Mouse (Mus musculus) midbrain, postnatal 0 days (tissue): ENCODE data around the gene Epsti1. TPM values are rescaled to one million over a fixed set of nuclear protein-coding genes. Genes with fewer than 3 reads are reported as not detected.

ENCODE experiments used
- ATAC-seq: fragments of 200-750 bp; cut with Nextera tagmentation; 2 replicates; pipeline ENCODE4 v1.8.0; 2017; ENCODE audit warnings: moderate number of reproducible peaks, mild to moderate bottlenecking, moderate TSS enrichment, moderate library complexity; ENCODE audit not compliant: low FRiP score
- DNase-seq: peaks from one replicate; pipeline ENCODE4 v3.0.0-alpha.2; 2015; ENCODE audit warnings: low spot score
- H3K27ac ChIP-seq: fragments of 300-500 bp; sonication (generic); 2 replicates; pipeline ENCODE4 v1.5.1; 2014; ENCODE audit warnings: low read depth, mild to moderate bottlenecking, low read length, mixed read lengths
- H3K27me3 ChIP-seq: fragments of 300-500 bp; sonication (generic); 2 replicates; pipeline ENCODE4 v1.6.1; 2014; ENCODE audit warnings: low read length, control low read depth, mixed read lengths; ENCODE audit not compliant: insufficient read depth
- H3K36me3 ChIP-seq: fragments of 300-500 bp; sonication (generic); 2 replicates; pipeline ENCODE4 v1.6.1; 2014; ENCODE audit warnings: low read length, control low read depth, mixed read lengths; ENCODE audit not compliant: insufficient read depth
- H3K4me1 ChIP-seq: fragments of 300-500 bp; sonication (generic); 2 replicates; pipeline ENCODE4 v1.6.1; 2014; ENCODE audit warnings: mild to moderate bottlenecking, control low read depth, antibody characterized with exemption, low read length, mixed read lengths; ENCODE audit not compliant: insufficient read depth
- H3K4me2 ChIP-seq: fragments of 300-500 bp; sonication (generic); 2 replicates; pipeline ENCODE4 v1.6.1; 2014; ENCODE audit warnings: low read depth, mild to moderate bottlenecking, low read length, mixed read lengths; ENCODE audit not compliant: poor library complexity, severe bottlenecking
- H3K4me3 ChIP-seq: fragments of 300-500 bp; sonication (generic); 2 replicates; pipeline ENCODE4 v1.5.1; 2014; ENCODE audit warnings: low read depth, mild to moderate bottlenecking, low read length, moderate library complexity
- H3K9ac ChIP-seq: fragments of 300-500 bp; sonication (generic); replicated peaks from 2 replicates; pipeline ENCODE4 v1.6.1; 2014; ENCODE audit warnings: mild to moderate bottlenecking, low read length, moderate library complexity, mixed read lengths; ENCODE audit not compliant: poor library complexity, severe bottlenecking
- H3K9me3 ChIP-seq: fragments of 300-500 bp; sonication (generic); 2 replicates; pipeline ENCODE4 v1.6.1; 2016; ENCODE audit warnings: low read length, control low read depth
- CTCF ChIP-seq: IDR thresholded peaks from 2 replicates; pipeline ENCODE4 v1.5.1; 2016; ENCODE audit warnings: antibody characterized with exemption, mild to moderate bottlenecking
- WGBS: fragments of 180-500 bp; shearing (Covaris S2); extraction: QIAGEN DNeasy Blood & Tissue Kit; methylation state at CpG from one replicate; pipeline ENCODE4 v1.1.7; 2014; 5-methylcytosine and 5-hydroxymethylcytosine counted together
- polyA plus RNA-seq: library from polyadenylated mRNA; unstranded; fragments of >200 nt; fragmentation: Nextera tagmentation; extraction: Ambion mirVana; gene quantifications from 2 replicates; pipeline ENCODE4 v1.2.1, GENCODE M21; 2015
- total RNA-seq: library from RNA; depleted of rRNA; stranded (reverse); fragments of >200 nt; gene quantifications from 2 replicates; pipeline ENCODE4 v1.2.3, GENCODE M21; 2014

Gene Epsti1
- total and polyA plus RNA-seq, 2 experiments from 2014 or later: 0.68 to 1.0 TPM

- WGBS: 51% methylated on average over 6 of the region's 6 CpGs
- ATAC-seq (no peak), DNase-seq (peak; percentile 77)
- H3K4me2 ChIP-seq: no peak overlapping the region
- no peak for TF ChIP-seq CTCF
- H3K36me3 ChIP-seq: no peaks in the 10 kb centered on the region
- H3K27ac ChIP-seq: no peak overlapping the region
- no peaks in the 10 kb centered on the region for H3K27me3 ChIP-seq
- no peak overlapping the region for H3K9ac ChIP-seq
- H3K4me3 ChIP-seq: no peak overlapping the region
- no peaks in the 10 kb centered on the region for H3K9me3 ChIP-seq
- H3K4me1 ChIP-seq: no peaks in the 10 kb centered on the region
Measured at GRCm38 (mm10) chr14:77882669-77883068, 21.4 kb upstream of the Epsti1 start.

DNA sequence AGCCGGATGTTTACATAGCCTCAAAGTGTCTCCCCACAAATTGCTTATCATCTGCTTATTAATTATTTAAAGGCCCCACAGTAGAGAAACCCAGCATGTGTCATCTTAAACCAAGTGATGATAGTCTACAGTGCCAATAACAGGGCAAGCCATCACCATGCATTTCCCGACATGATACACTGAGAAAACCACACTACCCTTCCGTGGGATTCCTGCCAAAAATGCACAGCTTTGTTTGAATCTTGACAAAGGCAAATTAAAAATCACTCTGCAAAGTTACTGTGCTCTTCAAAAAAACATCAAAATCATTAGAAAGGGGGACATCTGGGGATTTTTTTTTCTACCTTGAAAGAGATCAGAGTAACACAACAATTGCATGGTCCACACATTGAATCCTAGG is 17.7 kb upstream of the Epsti1 start:
- Histone ChIP-seq H3K4me1 (no peaks in the 10 kb centered on the region), H3K4me3 (no peak overlapping the region), H3K27me3 (no peaks in the 10 kb centered on the region), H3K27ac (no peak overlapping the region), H3K36me3 (no peaks in the 10 kb centered on the region), H3K4me2 (no peak overlapping the region), H3K9ac (no peak overlapping the region), H3K9me3 (no peaks in the 10 kb centered on the region)
- no peak for TF ChIP-seq CTCF
- ATAC-seq (no peak), DNase-seq (no peak)
- 68% methylated on average over 3 of the region's 3 CpGs for WGBS

DNA sequence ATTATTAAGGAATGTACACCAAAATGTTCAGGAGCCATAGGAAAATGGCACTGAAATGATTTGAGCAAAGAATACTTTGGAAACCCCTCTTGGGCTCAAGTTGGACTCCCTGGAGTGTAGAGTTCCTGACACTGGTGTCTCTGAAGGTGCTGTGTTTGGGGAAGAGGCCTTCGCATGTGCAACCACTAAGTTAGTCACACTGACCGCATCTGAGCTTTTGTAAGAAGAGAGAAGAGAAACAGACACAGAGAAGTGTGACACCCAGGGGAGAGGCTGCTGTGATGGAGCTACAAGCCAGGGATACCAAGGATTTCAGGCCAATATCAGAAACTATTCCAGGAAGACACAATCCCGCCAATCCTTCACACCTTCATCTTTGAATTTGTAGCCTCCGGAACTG is 17.1 kb upstream of the Epsti1 start:
- TF ChIP-seq CTCF: no peak
- Histone ChIP-seq H3K4me3 (no peak overlapping the region), H3K27me3 (no peaks in the 10 kb centered on the region), H3K9me3 (no peaks in the 10 kb centered on the region), H3K36me3 (no peaks in the 10 kb centered on the region), H3K27ac (no peak overlapping the region), H3K9ac (no peak overlapping the region), H3K4me2 (no peak overlapping the region), H3K4me1 (no peaks in the 10 kb centered on the region)
- no peak for DNase-seq
- no peak for ATAC-seq
- 87% methylated on average over 4 of the region's 4 CpGs for WGBS

DNA sequence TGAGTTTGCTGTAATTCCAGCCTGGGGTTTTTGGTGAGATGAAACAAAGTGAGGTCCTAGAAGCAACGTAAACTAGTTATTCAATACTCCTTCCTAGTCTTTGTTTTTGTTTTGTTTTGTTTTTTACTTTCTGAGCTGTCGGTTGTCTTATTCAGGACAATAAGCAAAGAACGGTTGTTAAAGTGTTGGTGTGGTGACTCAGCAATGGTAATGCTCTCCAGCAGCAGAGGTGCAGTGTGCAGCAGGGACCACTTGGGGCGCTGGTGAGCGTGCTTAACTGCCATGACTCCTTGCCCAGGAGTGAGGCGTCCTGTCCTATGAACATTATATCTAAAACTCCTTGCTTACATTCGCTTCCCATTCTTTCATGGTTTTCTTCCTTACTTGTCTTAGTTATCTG is 14.1 kb upstream of the Epsti1 start:
- WGBS: 92% methylated on average over 7 of the region's 7 CpGs
- no peaks in the 10 kb centered on the region for H3K4me1 ChIP-seq
- peak; percentile 3; the same call in 1 of the 2 replicates for TF ChIP-seq CTCF

DNA sequence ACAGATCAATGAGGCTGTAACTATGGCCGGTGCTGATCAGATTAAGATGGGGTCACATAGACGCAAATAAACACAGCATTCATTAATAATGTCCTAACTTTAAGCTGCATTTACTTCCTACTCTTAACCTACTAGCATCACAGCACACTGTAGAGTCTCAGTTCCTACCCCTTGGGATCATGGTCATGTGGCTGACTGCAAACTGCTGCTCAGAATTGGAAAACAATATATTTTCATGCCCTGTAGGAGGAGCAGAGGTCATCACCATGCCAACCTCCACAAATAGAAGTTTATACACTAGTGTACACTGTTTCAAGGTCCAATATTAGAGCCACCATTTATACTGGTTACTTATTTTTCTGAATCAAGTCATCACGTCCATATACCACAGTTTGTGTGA is 8.1 kb upstream of the Epsti1 start:
- no peak overlapping the region for H3K27ac ChIP-seq
- 87% methylated on average over 3 of the region's 3 CpGs for WGBS
- H3K9ac ChIP-seq: no peak overlapping the region
- ATAC-seq: no peak
- H3K27me3 ChIP-seq: no peaks in the 10 kb centered on the region
- TF ChIP-seq CTCF: no peak
- no peaks in the 10 kb centered on the region for H3K36me3 ChIP-seq
- no peak overlapping the region for H3K4me3 ChIP-seq
- no peaks in the 10 kb centered on the region for H3K4me1 ChIP-seq
- DNase-seq: no peak
- H3K4me2 ChIP-seq: no peak overlapping the region
- no peaks in the 10 kb centered on the region for H3K9me3 ChIP-seq

More for the DNA sequence above, 14.1 kb upstream of the Epsti1 start:
- ATAC-seq: no peak
- Histone ChIP-seq H3K4me2 (no peak overlapping the region), H3K36me3 (no peaks in the 10 kb centered on the region), H3K27me3 (no peaks in the 10 kb centered on the region), H3K4me3 (no peak overlapping the region), H3K27ac (no peak overlapping the region), H3K9me3 (no peaks in the 10 kb centered on the region), H3K9ac (no peak overlapping the region)
- no peak for DNase-seq

GRCm38 (mm10) chr14:77902541-77902940 is 1.5 kb upstream of the Epsti1 start:
- no peaks in the 10 kb centered on the region for H3K27me3 ChIP-seq
- no peak overlapping the region for H3K4me3 ChIP-seq
- H3K9ac ChIP-seq: no peak overlapping the region
- no peaks in the 10 kb centered on the region; the same call in 1 of the 2 replicates for H3K4me1 ChIP-seq
- TF ChIP-seq CTCF: no peak
- ATAC-seq (no peak), DNase-seq (no peak)
- H3K9me3 ChIP-seq: no peaks in the 10 kb centered on the region
- H3K36me3 ChIP-seq: no peaks in the 10 kb centered on the region
- H3K27ac ChIP-seq: no peak overlapping the region
- H3K4me2 ChIP-seq: no peak overlapping the region
- 91% methylated on average over 3 of the region's 3 CpGs for WGBS
